Mouse (Mus musculus): ENCODE measurements around the gene Tent2.

DNA sequence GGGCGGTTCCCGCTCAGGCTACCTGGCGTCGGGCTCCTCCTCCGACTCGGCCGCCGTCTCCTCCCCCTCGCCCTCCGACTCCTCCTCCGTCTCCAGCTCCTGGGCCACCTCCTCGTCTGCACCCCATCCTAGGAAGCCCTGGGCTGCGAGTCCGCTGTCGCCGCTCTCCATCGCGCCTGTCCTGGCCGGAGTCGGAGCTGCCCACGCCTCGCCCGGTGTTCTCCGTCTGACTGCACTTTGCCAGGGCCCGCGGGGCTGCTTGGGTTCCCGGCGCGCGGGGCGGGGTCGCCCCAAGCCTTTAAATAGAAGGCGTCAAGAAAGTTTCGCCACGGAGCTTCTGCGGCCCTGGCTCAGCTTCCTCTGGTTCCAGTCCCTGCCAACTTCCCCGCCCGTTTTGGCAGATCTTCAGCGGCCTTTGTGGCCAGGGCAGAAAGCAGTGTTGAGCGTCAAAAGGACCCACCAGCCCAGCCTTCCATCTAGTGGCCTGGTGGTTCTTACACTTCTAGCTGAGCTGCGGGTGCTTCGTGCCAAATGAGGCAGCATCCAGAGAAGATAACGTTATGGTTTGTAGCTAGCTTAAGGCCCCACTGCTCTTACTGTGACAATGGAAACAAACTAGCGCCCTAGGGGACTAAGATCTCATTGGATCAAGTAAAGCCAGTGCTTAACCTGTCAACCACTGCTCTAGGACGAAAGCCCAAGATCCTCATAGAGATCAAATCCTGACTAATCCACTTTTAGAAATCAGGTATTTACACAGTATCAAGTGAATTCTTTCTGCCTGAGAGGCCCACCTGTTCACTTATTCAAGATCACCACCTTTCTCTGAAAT lies 47.6 kb downstream of the Tent2 start, which contains the start of gene Cmya5:
- TF ChIP-seq ZNF384 (IDR thresholded peaks at IDR 0.05; ENCODE audit: low read depth, low read length) (no peak), ZC3H11A (IDR thresholded peaks at IDR 0.05; ENCODE audit: borderline replicate concordance, low read depth, low read length) (no peak), CHD2 (IDR thresholded peaks at IDR 0.05; ENCODE audit: low read depth, low read length) (no peak), HCFC1 (IDR thresholded peaks at IDR 0.05; ENCODE audit: borderline replicate concordance, insufficient read depth, low read length) (no peak), MAFK (IDR thresholded peaks at IDR 0.05; ENCODE audit: insufficient read depth, low read depth, low read length) (no peak)
